Mouse (Mus musculus) embryonic facial prominence, embryonic 13.5 days (tissue): Measurements from ENCODE around the gene Ccnd3. TPM values are rescaled to one million over a fixed set of nuclear protein-coding genes. Genes with fewer than 3 reads are reported as not detected.

Experiments
- ATAC-seq: fragments of 200-750 bp; cut with Nextera tagmentation; 2 replicates; pipeline ENCODE4 v1.8.0; 2017; ENCODE audit warnings: low read depth; ENCODE audit not compliant: insufficient number of reproducible peaks, insufficient read depth, low FRiP score, low TSS enrichment
- H3K27ac ChIP-seq: fragments of 300-500 bp; sonication (generic); 2 replicates; pipeline ENCODE4 v1.5.1; 2015; ENCODE audit warnings: moderate library complexity, mild to moderate bottlenecking, inconsistent platforms
- H3K27me3 ChIP-seq: fragments of 300-500 bp; sonication (generic); 2 replicates; pipeline ENCODE4 v1.6.1; 2015; ENCODE audit warnings: mild to moderate bottlenecking, inconsistent platforms
- H3K36me3 ChIP-seq: fragments of 300-500 bp; sonication (generic); 2 replicates; pipeline ENCODE4 v1.6.1; 2015; ENCODE audit warnings: mild to moderate bottlenecking, inconsistent platforms
- H3K4me1 ChIP-seq: fragments of 300-500 bp; sonication (generic); 2 replicates; pipeline ENCODE4 v1.6.1; 2015; ENCODE audit warnings: inconsistent platforms
- H3K4me2 ChIP-seq: fragments of 300-500 bp; sonication (generic); 2 replicates; pipeline ENCODE4 v1.6.1; 2015; ENCODE audit warnings: moderate library complexity, mild to moderate bottlenecking, inconsistent platforms
- H3K4me3 ChIP-seq: fragments of 300-500 bp; sonication (generic); 2 replicates; pipeline ENCODE4 v1.5.1; 2015; ENCODE audit warnings: mild to moderate bottlenecking, inconsistent platforms
- H3K9ac ChIP-seq: fragments of 300-500 bp; sonication (generic); 2 replicates; pipeline ENCODE4 v1.6.1; 2015; ENCODE audit warnings: mild to moderate bottlenecking, inconsistent platforms
- H3K9me3 ChIP-seq: fragments of 300-500 bp; sonication (generic); 2 replicates; pipeline ENCODE4 v1.6.1; 2016; ENCODE audit warnings: inconsistent platforms
- WGBS: fragments of 180-500 bp; shearing (Covaris S2); methylation state at CpG from one replicate; pipeline ENCODE4 v1.1.7; 2015; ENCODE audit warnings: mixed read lengths; 5-methylcytosine and 5-hydroxymethylcytosine counted together
- polyA plus RNA-seq: library from polyadenylated mRNA; unstranded; fragments of >200 nt; fragmentation: Nextera tagmentation; extraction: Ambion mirVana; gene quantifications from 2 replicates; pipeline ENCODE4 v1.2.1, GENCODE M21; 2015

Ccnd3 gene
- polyA plus RNA-seq, 1 experiment from 2014 or later: 377 TPM

DNA sequence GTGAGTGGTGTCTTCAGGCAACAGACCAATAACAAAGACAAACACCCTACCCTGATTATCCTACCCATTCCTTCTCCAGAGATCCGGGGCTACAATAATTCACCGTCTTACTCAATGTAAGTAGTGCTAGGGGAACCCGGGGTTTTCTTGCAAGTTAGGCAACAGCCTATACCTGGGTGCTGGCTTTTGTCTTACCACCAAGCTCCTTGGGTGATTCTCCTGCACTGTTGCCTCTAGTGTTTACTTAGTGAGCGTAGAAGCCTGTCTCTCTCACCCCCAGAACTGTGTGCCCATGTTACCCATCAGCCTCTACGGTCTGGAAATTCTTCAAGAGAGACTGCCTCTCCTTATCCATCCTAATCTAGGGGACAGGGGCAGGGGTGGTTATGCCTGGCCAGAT is 623 bp upstream of the Ccnd3 start:
- 0 out of 2 replicates have a peak overlapping the region, but pooled peaks have one; percentile 33 for H3K27ac ChIP-seq
- H3K4me3 ChIP-seq: peak overlapping the region; percentile 45
- no peaks in the 10 kb centered on the region for H3K9me3 ChIP-seq
- peak overlapping the region; percentile 72 for H3K4me2 ChIP-seq
- H3K9ac ChIP-seq: peak overlapping the region; percentile 75
- peaks cover 47% of the 10 kb centered on the region for H3K4me1 ChIP-seq
- no peaks in the 10 kb centered on the region for H3K27me3 ChIP-seq
- no peak for ATAC-seq
- peaks cover 14% of the 10 kb centered on the region for H3K36me3 ChIP-seq
- 69% methylated on average over 5 of the region's 5 CpGs for WGBS

DNA sequence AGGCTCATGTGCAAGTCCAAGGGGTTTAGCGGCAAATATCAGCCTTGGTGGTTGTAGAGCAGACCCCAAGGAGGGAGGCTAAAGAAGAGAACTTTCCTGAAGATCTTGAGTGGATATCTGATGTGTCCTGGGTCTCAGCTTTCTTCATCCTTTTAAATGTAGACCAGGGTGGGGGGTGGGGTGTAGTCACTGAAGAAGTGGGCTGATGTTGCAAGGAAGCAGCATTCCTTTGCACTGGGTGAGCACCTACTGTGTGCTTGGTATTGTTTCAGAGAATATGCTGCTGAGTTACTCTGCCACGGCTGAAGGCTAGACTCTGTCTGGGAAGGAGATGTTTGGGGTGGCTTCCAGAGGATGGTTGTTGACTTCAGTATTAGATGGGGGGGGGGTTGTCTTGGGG is 715 bp downstream of the Ccnd3 start:
- H3K27me3 ChIP-seq: no peaks in the 10 kb centered on the region
- peak overlapping the region; percentile 75; the same call in 1 of the 2 replicates for H3K9ac ChIP-seq
- 52% methylated on average over 2 of the region's 2 CpGs for WGBS
- peaks cover 4% of the 10 kb centered on the region for H3K36me3 ChIP-seq
- peaks cover 47% of the 10 kb centered on the region for H3K4me1 ChIP-seq
- no peak for ATAC-seq
- no peaks in the 10 kb centered on the region for H3K9me3 ChIP-seq
- peak overlapping the region; percentile 72 for H3K4me2 ChIP-seq
- peak overlapping the region; percentile 33; the same call in 1 of the 2 replicates for H3K27ac ChIP-seq
- H3K4me3 ChIP-seq: peak overlapping the region; percentile 45

DNA sequence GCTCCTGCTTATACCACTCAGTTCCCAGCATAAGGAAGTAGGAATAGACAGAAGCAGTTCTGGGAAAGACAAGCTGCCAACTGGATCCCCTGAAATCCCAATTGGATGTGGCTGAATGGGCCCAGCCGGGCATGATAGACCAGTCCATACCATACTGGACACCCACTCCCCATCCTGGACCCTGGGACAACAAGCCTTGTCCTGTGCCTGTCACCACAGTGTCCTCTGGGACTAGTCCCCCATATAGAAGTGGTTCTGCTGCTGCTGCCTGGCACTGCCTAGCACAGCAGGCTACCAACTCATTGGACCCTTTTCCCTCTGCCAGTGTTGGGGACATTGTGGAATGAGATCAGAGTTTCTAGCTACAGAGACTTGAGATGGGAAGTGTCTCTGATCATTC is 1.2 kb downstream of the Ccnd3 start:
- H3K9ac ChIP-seq: no peak overlapping the region
- peak overlapping the region; percentile 72; the same call in 1 of the 2 replicates for H3K4me2 ChIP-seq
- H3K4me3 ChIP-seq: no peak overlapping the region
- no peaks in the 10 kb centered on the region for H3K9me3 ChIP-seq
- H3K27ac ChIP-seq: no peak overlapping the region
- H3K36me3 ChIP-seq: no peaks in the 10 kb centered on the region
- 90% methylated on average over 1 of the region's 1 CpGs for WGBS
- H3K4me1 ChIP-seq: peaks cover 47% of the 10 kb centered on the region
- no peak for ATAC-seq
- H3K27me3 ChIP-seq: no peaks in the 10 kb centered on the region

DNA sequence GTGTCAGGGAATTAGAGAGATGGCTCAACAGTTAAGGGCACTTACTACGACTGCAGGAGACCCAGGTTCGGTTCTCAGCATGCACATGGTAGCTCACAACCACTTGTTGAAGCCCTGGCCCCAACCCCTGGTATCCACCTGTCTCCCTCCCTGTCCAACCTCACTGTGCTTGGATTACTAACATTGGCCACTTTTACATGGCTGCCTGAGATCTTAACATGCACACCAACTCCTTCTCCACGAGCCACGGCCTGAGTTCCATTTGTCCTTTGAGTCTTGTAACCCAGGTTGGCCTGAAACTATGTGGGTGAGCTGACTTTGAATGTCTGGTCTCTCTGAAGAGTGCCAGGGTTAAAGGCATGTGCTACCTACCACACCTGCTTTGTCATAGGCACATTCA is 1.8 kb downstream of the Ccnd3 start:
- H3K27me3 ChIP-seq: no peaks in the 10 kb centered on the region
- WGBS: 90% methylated on average over 4 of the region's 4 CpGs
- ATAC-seq: no peak

DNA sequence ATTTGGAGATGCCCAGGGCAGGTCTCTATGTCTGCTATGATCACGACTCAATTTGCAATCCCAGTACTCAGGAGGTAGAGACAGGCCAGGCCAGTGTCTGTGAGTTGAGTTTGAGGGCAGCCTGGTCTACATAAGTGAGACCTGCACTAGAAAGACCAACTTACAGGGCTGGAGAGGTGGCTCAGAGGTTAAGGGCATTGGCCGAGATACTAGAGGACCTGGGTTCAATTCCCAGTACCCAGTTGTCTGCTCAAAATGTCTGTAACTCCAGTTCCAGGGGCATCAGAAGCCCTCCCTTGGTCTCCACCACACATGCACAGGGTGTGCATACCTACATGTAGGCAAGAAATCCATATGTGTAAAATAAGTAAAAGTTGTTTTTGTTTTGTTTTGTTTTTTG is 2.7 kb downstream of the Ccnd3 start:
- Histone ChIP-seq H3K4me3 (no peak overlapping the region), H3K9me3 (no peaks in the 10 kb centered on the region), H3K27ac (peak overlapping the region; percentile 90), H3K36me3 (no peaks in the 10 kb centered on the region), H3K27me3 (no peaks in the 10 kb centered on the region), H3K4me2 (peak overlapping the region; percentile 58), H3K4me1 (peaks cover 50% of the 10 kb centered on the region), H3K9ac (0 out of 2 replicates have a peak overlapping the region, but pooled peaks have one; percentile 4)
- no peak for ATAC-seq
- 85% methylated on average over 2 of the region's 2 CpGs for WGBS

More for the DNA sequence above, 1.8 kb downstream of the Ccnd3 start:
- Histone ChIP-seq H3K36me3 (no peaks in the 10 kb centered on the region), H3K9me3 (no peaks in the 10 kb centered on the region), H3K27ac (no peak overlapping the region), H3K4me1 (peaks cover 48% of the 10 kb centered on the region), H3K4me3 (no peak overlapping the region), H3K9ac (no peak overlapping the region), H3K4me2 (no peak overlapping the region)

DNA sequence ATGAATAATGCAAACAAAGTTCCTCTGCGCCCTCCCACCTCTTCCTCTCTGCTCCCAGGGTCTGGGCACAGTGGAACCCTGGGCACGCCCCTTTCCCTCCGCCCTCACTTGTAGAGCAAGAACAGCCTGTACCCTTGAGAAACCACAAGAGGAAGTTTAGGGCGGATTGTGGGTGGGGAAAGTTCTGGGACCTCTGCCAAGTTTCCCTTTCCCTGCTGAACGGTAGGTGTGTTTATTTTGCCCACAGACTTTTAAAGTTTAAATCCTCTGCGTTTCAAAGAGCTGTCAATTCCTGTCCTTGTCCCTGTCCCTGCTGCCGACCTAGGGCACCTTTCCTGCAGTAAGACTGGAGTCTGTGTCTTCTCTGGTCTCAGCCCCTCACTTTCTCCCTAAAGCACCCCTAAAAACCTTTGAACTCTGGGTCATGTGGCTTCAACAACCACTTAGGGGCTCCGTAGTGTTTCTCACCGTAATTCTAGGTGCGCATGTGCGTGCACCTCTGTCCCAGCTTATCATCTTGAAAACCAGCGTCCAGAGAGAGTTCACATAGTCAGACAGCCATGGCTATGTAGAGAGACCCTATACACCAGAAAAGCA is 3.3 kb downstream of the Ccnd3 start:
- H3K36me3 ChIP-seq: no peaks in the 10 kb centered on the region
- no peaks in the 10 kb centered on the region for H3K27me3 ChIP-seq
- ATAC-seq: peak; percentile 77
- no peaks in the 10 kb centered on the region for H3K9me3 ChIP-seq
- H3K4me1 ChIP-seq: peaks cover 53% of the 10 kb centered on the region
- WGBS: 24% methylated on average over 12 of the region's 12 CpGs
- H3K4me3 ChIP-seq: peak overlapping the region; percentile 25
- peak overlapping the region; percentile 32; the same call in 1 of the 2 replicates for H3K9ac ChIP-seq
- peak overlapping the region; percentile 90 for H3K27ac ChIP-seq
- peak overlapping the region; percentile 58 for H3K4me2 ChIP-seq

DNA sequence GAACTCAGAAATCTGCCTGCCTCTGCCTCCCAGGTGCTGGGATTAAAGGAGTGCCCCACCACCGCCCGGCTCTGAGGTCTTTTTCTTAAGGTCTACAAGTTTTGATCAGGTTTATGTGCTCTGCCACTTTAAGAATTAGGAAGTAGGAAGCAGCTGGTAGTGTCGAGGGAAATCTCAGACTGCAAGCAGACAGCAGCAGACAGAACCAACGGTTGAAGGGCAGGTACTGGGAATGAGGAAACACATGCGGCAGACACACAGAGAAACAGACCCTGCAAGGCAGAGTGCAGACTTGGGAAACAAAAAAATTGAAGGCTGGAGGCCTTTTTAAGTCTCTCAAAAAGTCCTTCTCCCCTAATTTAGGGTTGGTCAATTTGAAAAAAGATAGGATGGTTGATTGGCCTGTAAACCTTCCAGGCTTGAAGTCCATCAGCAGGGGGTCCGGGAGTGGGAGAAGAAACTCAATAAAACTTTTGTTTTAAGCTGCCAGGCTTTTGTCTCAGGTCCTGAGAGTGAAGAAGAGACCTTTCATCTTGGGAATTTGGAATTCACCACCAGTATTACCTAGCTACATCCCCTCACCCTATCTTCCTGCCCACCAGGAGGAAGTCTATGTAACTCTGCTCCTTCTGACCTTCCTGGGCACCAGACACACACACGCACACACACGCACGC is 4.3 kb downstream of the Ccnd3 start:
- ATAC-seq: no peak
- Histone ChIP-seq H3K9ac (no peak overlapping the region), H3K4me1 (peaks cover 59% of the 10 kb centered on the region), H3K36me3 (no peaks in the 10 kb centered on the region), H3K4me3 (no peak overlapping the region), H3K9me3 (no peaks in the 10 kb centered on the region), H3K27ac (peak overlapping the region; percentile 45; the same call in 1 of the 2 replicates), H3K4me2 (no peak overlapping the region), H3K27me3 (no peaks in the 10 kb centered on the region)
- 46% methylated on average over 9 of the region's 9 CpGs for WGBS

DNA sequence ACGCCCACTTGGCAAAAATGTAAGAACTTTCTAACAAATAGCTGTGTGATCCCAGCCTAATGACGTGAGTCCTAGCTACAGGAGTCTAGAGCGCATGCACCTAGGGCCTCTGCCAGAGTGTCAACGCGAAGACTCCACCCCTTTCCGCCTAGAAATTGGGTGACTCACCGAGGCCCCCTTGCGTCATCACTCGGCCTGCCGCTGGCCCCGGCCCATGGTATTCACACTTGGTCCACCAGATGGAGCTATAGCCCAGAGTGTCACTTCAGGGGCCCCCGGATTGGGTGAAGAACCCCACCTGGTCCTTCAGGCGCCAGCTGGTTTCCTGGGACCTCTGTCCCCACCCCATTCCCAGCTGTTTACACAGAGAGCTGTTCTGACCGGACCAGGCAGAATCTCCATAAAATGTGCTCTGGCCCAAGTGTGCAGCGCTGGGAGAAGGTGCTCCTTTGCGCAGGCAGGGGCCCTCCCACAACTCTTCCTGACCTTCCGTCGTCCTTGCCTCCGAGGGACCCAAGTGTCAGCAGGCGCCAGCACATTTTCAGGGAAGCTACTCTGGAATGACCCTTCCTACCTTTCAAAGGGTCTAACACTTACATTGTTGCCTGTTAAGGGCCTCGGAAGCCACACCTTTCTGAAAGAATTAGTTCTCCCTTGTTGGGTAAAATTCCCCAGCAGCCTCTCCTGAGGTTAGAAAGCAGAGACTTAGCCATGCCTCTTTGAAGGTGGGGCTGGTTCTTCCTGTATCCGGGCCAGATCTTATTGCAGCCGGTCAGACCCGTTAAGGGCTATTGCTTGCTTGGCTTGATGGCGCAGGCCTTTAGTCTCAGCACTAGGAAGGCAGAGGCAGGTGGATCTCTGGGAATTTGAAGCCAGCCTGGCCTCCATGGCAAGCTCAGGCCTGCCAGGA is 6.5 kb downstream of the Ccnd3 start:
- H3K27ac ChIP-seq: peak overlapping the region; percentile 83
- peak overlapping the region; percentile 31 for H3K4me3 ChIP-seq
- H3K4me2 ChIP-seq: peak overlapping the region; percentile 55
- WGBS: 13% methylated on average over 25 of the region's 25 CpGs
- peaks cover 43% of the 10 kb centered on the region for H3K4me1 ChIP-seq
- peaks cover 2% of the 10 kb centered on the region; the same call in 1 of the 2 replicates for H3K36me3 ChIP-seq
- H3K27me3 ChIP-seq: no peaks in the 10 kb centered on the region
- no peaks in the 10 kb centered on the region for H3K9me3 ChIP-seq
- peak overlapping the region; percentile 65 for H3K9ac ChIP-seq
- ATAC-seq: peak; percentile 85

DNA sequence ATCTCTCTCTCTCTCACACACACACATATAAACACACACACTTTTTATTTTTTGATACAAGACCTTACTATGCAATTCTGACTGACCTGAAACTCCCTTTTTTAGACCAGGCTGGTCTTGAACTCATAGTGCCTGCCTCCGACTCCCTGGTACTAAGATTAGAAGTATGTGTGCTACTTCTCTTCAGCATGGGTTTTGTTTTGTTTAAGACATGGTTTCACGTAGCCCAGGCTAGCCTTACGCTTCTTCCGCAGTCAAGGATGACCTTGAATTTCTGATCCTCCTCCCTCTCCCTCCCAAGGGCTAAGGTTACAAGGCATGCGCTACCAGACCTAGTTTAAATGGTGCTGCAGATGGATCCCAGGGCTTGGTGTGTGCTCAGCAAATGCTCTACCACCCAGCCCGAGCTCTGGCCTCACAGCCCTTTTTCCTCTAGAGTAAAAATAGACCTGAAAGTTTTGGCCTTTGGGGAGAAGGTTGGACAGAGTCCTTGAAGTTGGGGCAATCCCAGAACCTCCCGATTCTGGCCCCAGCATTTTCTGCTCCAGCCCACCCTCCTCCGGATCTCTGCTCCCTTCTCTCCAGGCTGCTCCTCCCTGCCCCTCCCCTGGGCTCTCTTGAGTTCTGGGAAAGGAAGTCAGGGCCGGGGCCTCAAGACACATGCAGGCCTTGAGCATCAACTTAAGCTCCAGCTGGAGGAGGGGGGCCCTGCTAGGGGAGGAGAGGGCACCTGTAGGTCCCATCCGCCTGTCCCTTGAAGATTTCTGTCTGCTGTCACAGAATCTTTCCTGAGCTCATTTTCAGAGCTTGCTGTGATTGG is 8.3 kb downstream of the Ccnd3 start:
- no peak overlapping the region for H3K4me2 ChIP-seq
- no peak for ATAC-seq
- H3K27ac ChIP-seq: peak overlapping the region; percentile 40
- peaks cover 2% of the 10 kb centered on the region; the same call in 1 of the 2 replicates for H3K36me3 ChIP-seq
- H3K9ac ChIP-seq: peak overlapping the region; percentile 57
- no peak overlapping the region for H3K4me3 ChIP-seq
- H3K4me1 ChIP-seq: peaks cover 44% of the 10 kb centered on the region
- no peaks in the 10 kb centered on the region for H3K27me3 ChIP-seq
- 59% methylated on average over 10 of the region's 10 CpGs for WGBS
- no peaks in the 10 kb centered on the region for H3K9me3 ChIP-seq

DNA sequence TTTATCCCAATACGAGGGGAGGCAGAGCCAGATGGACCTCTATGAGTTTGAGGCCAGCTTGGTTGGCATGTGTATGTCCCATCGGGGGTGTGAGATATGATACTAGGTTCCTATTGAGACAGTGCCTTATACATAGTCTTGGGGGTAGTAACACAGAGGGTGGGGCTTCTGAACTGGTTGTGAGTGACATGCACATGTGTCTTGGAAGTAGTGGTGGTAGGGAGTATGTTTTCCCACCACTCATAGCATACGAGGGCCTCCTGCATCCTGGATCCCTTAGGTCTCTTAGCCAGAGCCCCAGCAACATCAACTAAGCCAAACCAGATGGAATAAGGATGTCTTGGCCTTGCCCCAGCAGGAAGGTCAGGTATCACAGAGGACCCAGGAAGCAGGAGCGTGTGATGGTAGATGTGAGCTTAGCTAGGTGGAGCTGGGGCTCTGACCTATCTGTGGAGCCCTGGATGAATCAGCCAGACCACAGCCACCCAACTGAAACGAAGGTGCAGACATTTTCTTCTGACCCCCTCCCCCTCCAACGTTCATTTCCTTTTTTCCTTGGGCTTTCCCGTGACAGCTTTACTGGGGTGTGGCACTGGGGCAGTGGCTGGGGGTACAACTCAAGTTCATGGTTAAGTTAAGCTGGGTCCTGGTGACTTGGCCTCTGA is 10.5 kb downstream of the Ccnd3 start:
- WGBS: 74% methylated on average over 7 of the region's 7 CpGs

More for the DNA sequence above, 10.5 kb downstream of the Ccnd3 start:
- H3K36me3 ChIP-seq: peaks cover 2% of the 10 kb centered on the region; the same call in 1 of the 2 replicates
- no peak overlapping the region for H3K4me3 ChIP-seq
- H3K4me2 ChIP-seq: no peak overlapping the region
- no peaks in the 10 kb centered on the region for H3K9me3 ChIP-seq
- no peak overlapping the region for H3K9ac ChIP-seq
- no peaks in the 10 kb centered on the region for H3K27me3 ChIP-seq
- peaks cover 50% of the 10 kb centered on the region for H3K4me1 ChIP-seq
- no peak for ATAC-seq
- no peak overlapping the region for H3K27ac ChIP-seq
